Mouse (Mus musculus): ENCODE measurements around the gene Sirpa.

Gene Sirpa

GRCm38 (mm10) chr2:129584905-129585304 lies 7.7 kb upstream of the Sirpa start:
- no peak for DNase-seq

- DNase-seq = no peak
These were observed 6.6 kb upstream of the Sirpa start for GRCm38 (mm10) chr2:129585904-129586514.

- DNase-seq = no peak
These were observed 5.4 kb upstream of the Sirpa start for GRCm38 (mm10) chr2:129587241-129587640.

- DNase-seq = peak; percentile 41 to 51
These were observed 4.8 kb upstream of the Sirpa start for GRCm38 (mm10) chr2:129587825-129588251.

- DNase-seq = no peak
These were observed 738 bp upstream of the Sirpa start for GRCm38 (mm10) chr2:129591897-129592296.

- peak; percentile 81 to 89 for DNase-seq
These were observed 673 bp downstream of the Sirpa start for GRCm38 (mm10) chr2:129593141-129593875.

- peak; percentile 16 to 46 for DNase-seq
These were observed 1.3 kb downstream of the Sirpa start for GRCm38 (mm10) chr2:129593876-129594421.

- DNase-seq = no peak
These were observed 1.9 kb downstream of the Sirpa start for GRCm38 (mm10) chr2:129594569-129594968.

GRCm38 (mm10) chr2:129595206-129595605 lies 2.6 kb downstream of the Sirpa start:
- DNase-seq = no peak

- peak; percentile 76 to 85 for DNase-seq
These were observed 3.1 kb downstream of the Sirpa start for GRCm38 (mm10) chr2:129595661-129596209.

GRCm38 (mm10) chr2:129596555-129597172 lies 4.0 kb downstream of the Sirpa start:
- DNase-seq = no peak

- no peak for DNase-seq
These were observed 4.9 kb downstream of the Sirpa start for GRCm38 (mm10) chr2:129597581-129597980.

- DNase-seq = no peak
These were observed 5.5 kb downstream of the Sirpa start for GRCm38 (mm10) chr2:129598094-129598493.

GRCm38 (mm10) chr2:129599231-129600084 lies 6.8 kb downstream of the Sirpa start:
- no peak for DNase-seq

GRCm38 (mm10) chr2:129601059-129601650 lies 8.5 kb downstream of the Sirpa start:
- DNase-seq = peak; percentile 52 to 68

GRCm38 (mm10) chr2:129601894-129602663 lies 9.4 kb downstream of the Sirpa start:
- DNase-seq = no peak

GRCm38 (mm10) chr2:129602856-129603255 lies 10.2 kb downstream of the Sirpa start:
- no peak for DNase-seq

GRCm38 (mm10) chr2:129603536-129603935 lies 10.9 kb downstream of the Sirpa start:
- no peak for DNase-seq

GRCm38 (mm10) chr2:129604032-129604431 lies 11.4 kb downstream of the Sirpa start:
- DNase-seq = peak; percentile 45 to 48

GRCm38 (mm10) chr2:129605816-129606215 lies 13.2 kb downstream of the Sirpa start:
- DNase-seq = no peak

- no peak for DNase-seq
These were observed 13.6 kb downstream of the Sirpa start for GRCm38 (mm10) chr2:129606269-129606668.

Data from kidney, postnatal 36 days (tissue).